Mouse (Mus musculus): Measurements from ENCODE around the gene L1td1. TPM values are rescaled to one million over a fixed set of nuclear protein-coding genes. Genes with fewer than 3 reads are reported as not detected.

Gene L1td1
- not detected for total RNA-seq (2023)

DNA sequence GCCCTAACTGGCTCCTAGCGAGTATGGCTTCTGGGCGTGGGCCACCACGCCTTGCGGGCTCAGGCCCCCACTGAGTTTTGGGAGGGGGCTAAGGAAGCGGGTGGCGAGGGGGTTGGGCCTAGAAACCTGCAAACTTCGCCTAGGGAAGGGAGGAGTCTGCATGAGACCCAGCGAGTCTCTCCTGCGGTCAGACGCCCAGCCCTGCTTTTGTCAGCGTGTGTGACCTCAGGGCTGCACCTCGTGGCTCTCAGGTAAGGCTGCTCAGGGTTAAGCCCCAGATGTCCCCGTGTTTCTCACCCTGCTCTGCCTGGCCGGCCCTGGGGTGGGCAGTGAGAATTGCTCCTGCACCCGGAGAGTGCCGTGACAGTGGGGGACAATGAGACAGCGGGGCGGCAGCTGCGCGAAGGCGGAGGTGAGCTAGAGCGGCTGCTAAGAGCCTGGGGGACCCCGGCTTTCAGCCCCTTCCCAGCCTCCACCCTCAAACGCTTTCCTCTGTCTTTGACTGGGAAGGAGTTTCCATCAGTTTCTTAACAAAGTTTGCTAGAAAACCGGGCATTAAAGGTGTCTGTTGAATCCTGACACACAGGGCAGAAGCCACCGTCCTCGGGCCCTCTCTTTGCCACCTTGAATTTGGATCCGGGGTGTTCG is at the start of gene L1td1:
L1td1 (plus strand) TSS at position 145 of the 648 bp plus-strand sequence.

Other genes with a start within 250 kb of the L1td1 start
- not detected for gene Kank4, start 90.8 kb downstream of the L1td1 start, total RNA-seq (2023)
- not detected for gene I0C0044D17Rik, start 97.1 kb downstream of the L1td1 start, total RNA-seq (2023)
- 10 to 100 TPM; 39.2 to 41.0 TPM for gene Usp1, start 197.1 kb downstream of the L1td1 start, total RNA-seq (2023)